Mouse (Mus musculus) cerebellum, postnatal 36 days (tissue): ENCODE results near the gene Spdye4c.

Experiments used
- DNase-seq, 2 experiments: peaks; one replicate each; pipeline ENCODE4 v3.0.0; 2021 to 2022; ENCODE audit warnings: mixed read lengths in 2 of 2

Gene Spdye4c

GRCm38 (mm10) chr2:128609286-128609685 lies 18.3 kb downstream of the Spdye4c start:
- no peak for DNase-seq

DNA sequence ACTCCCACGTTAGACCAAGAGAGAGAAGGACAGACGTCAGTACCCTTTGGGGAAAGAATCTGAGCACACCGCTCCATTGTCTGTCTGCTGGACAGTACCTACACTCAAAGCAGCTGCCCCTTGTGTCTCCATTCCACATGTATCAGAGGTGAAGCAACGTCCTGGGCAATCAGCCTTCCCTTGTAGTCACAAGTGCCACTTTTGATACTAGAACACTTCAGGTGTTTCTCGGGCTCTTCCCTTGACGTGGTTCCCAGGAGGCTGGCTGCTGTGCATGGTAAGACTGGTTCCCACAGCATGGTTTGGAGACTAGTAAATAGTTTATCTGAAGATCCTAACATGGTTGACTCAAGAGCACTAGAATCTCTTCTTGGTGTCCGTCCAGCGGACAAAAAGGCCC lies 20.2 kb downstream of the Spdye4c start:
- DNase-seq: no peak

DNA sequence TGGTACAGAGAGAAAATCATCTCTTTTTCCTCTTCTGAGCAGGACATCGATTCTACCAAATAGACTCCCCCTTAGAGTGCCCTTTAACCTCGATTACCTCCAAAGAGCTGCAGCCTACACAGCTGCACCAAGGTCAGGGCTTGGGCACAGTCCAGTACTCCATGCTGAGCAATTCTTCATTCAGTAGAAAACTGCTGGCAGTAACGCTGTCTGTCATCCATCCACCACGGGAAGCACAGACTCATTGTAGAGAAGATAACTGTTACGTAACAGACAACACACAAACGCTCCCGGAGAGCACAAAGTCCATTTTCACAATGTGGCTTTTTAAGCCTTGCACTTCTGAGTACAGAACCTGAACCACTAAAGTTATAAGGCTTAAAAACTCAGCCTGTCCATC lies 21.3 kb downstream of the Spdye4c start:
- no peak for DNase-seq

GRCm38 (mm10) chr2:128613365-128613764 lies 22.4 kb downstream of the Spdye4c start:
- no peak for DNase-seq

DNA sequence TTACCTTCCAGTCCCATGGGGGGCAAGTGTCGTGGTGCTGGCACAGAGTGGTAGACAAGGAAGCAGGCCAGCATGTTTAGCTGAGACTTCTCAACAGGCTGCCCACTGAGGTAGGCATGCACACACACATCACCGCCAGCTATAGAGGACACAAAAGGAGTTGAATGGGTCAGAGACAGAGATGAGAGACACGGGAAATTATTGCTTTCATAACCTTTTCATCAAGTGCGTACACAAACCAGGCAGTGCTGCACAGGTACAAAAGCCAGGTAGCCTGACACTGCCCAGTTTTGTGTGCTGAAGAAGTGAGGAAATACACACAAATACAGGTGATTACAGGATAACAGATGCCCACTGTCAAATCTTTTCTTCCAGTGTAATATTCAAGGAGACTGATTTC lies 24.4 kb downstream of the Spdye4c start:
- no peak for DNase-seq

DNA sequence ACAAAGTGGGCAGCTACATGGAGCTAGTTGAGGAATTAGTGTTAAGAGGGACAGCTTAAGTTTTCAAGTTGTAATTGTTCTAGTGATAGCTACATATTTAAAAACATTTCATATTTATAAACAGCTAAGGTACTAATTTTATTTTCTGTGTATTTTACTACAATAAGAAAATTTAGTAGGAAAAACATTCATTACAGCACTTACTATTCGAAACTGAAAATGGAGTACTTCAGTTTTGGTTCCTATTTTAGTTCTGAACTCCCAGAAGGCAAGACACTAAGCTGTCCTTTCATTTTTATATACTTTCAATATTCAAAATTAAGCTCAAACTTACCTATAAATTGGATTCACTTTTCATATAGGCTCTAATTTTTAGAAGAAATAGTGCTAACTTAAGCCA lies 29.6 kb downstream of the Spdye4c start:
- DNase-seq: no peak
